Mouse (Mus musculus) midbrain, embryonic 13.5 days (tissue): Measurements from ENCODE around the gene Pam. TPM values are rescaled to one million over a fixed set of nuclear protein-coding genes. Genes with fewer than 3 reads are reported as not detected.

Experiments used
- ATAC-seq: fragments of 200-750 bp; cut with Nextera tagmentation; 2 replicates; pipeline ENCODE4 v1.8.0; 2017; ENCODE audit warnings: mild to moderate bottlenecking, moderate TSS enrichment, moderate library complexity
- H3K27ac ChIP-seq: fragments of 300-500 bp; sonication (generic); 2 replicates; pipeline ENCODE4 v1.5.1; 2015; ENCODE audit warnings: inconsistent platforms, mild to moderate bottlenecking, moderate library complexity
- H3K27me3 ChIP-seq: fragments of 300-500 bp; sonication (generic); 2 replicates; pipeline ENCODE4 v1.6.1; 2015; ENCODE audit warnings: mild to moderate bottlenecking, inconsistent platforms
- H3K36me3 ChIP-seq: fragments of 300-500 bp; sonication (generic); 2 replicates; pipeline ENCODE4 v1.6.1; 2015; ENCODE audit warnings: mild to moderate bottlenecking, inconsistent platforms
- H3K4me1 ChIP-seq: fragments of 300-500 bp; sonication (generic); replicated peaks from 2 replicates; pipeline ENCODE4 v1.6.1; 2015; ENCODE audit warnings: inconsistent platforms
- H3K4me2 ChIP-seq: fragments of 300-500 bp; sonication (generic); replicated peaks from 2 replicates; pipeline ENCODE4 v1.6.1; 2015; ENCODE audit warnings: moderate library complexity, mild to moderate bottlenecking, inconsistent platforms
- H3K4me3 ChIP-seq: fragments of 300-500 bp; sonication (generic); replicated peaks from 2 replicates; pipeline ENCODE4 v1.5.1; 2015; ENCODE audit warnings: mild to moderate bottlenecking, inconsistent platforms
- H3K9ac ChIP-seq: fragments of 300-500 bp; sonication (generic); replicated peaks from 2 replicates; pipeline ENCODE4 v1.6.1; 2015; ENCODE audit warnings: mild to moderate bottlenecking, inconsistent platforms
- H3K9me3 ChIP-seq: fragments of 300-500 bp; sonication (generic); 2 replicates; pipeline ENCODE4 v1.6.1; 2016; ENCODE audit warnings: mild to moderate bottlenecking, inconsistent platforms
- WGBS: fragments of 180-500 bp; shearing (Covaris S2); methylation state at CpG from one replicate; pipeline ENCODE4 v1.1.7; 2015; 5-methylcytosine and 5-hydroxymethylcytosine counted together
- polyA plus RNA-seq: library from polyadenylated mRNA; unstranded; fragments of >200 nt; fragmentation: Nextera tagmentation; extraction: Ambion mirVana; gene quantifications from 2 replicates; pipeline ENCODE4 v1.2.1, GENCODE M21; 2015

The Pam gene
- polyA plus RNA-seq, 1 experiment from 2014 or later = 37.6 TPM

DNA sequence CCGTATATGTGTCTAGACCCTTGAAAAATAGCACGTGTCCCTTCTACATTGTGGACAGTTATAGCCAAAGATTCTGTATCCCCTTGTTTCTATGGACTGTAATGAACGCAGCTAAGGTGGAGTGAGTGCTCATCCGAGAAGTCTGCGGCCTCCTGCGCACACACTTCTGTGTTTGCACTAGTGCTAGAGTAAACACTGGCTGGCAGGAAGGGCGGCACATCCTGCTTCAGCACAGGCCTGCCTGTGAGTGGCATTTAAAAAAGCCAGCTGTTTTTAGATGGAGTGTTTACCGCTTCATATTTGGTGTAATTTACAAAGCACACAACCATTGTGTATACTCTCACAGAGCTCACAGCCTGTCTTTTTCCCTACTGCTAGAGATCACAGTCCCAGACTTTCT lies 177.0 kb downstream of the Pam start:
- WGBS = 79% methylated on average over 8 of the region's 8 CpGs
- peak; percentile 70; the same call in 1 of the 2 replicates for ATAC-seq
- Histone ChIP-seq H3K4me3 (no peak overlapping the region), H3K27me3 (no peaks in the 10 kb centered on the region), H3K9me3 (no peaks in the 10 kb centered on the region), H3K9ac (no peak overlapping the region), H3K27ac (peak overlapping the region; percentile 56; the same call in 1 of the 2 replicates), H3K4me2 (no peak overlapping the region), H3K4me1 (peaks cover 13% of the 10 kb centered on the region; the same call in 1 of the 2 replicates), H3K36me3 (no peaks in the 10 kb centered on the region)

GRCm38 (mm10) chr1:97916971-97917234 lies 178.5 kb downstream of the Pam start:
- Histone ChIP-seq H3K9me3 (no peaks in the 10 kb centered on the region), H3K4me1 (peaks cover 13% of the 10 kb centered on the region; the same call in 1 of the 2 replicates), H3K27me3 (no peaks in the 10 kb centered on the region), H3K9ac (no peak overlapping the region), H3K27ac (peak overlapping the region; percentile 74), H3K4me2 (no peak overlapping the region), H3K36me3 (no peaks in the 10 kb centered on the region), H3K4me3 (no peak overlapping the region)
- 80% methylated on average over 2 of the region's 2 CpGs for WGBS
- ATAC-seq = peak; percentile 40; the same call in 1 of the 2 replicates

DNA sequence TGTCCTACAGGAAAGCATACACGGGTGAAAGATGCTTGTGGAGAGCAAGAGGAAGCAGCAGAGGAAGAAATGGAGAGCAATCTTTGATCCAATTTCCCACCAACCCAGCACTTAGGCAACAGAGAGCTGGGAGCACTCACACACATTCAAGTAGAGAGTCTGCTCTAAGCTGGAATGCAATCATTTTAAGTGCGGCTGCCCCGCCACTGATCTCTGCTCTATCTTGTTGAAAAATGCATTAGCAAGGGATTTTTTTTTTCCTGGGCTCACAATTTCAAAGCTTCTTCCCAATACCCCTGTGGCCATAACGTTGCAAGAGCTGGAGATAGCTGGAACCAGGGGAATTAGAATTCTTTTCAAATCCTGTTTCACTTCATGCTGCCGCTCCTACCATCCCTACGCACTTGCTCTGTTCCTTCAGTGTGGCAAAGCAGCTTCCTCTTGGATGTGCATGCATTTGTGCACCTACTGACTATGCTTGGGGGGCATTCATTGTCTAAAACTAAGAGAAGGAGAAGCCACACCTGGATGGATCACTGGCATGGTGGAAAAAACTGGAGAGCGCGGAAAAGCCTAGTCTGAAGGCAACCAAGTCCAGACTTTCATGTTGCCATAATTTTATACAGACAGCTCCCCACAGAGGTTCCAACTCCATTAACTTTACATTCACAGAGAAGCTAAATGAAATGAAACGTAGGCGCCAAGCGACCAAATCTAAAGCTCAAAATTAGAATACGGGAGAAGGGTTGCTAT lies 179.1 kb downstream of the Pam start:
- peak; percentile 59 for ATAC-seq
- H3K27me3 ChIP-seq = no peaks in the 10 kb centered on the region
- WGBS = 69% methylated on average over 12 of the region's 12 CpGs
- no peak overlapping the region for H3K9ac ChIP-seq
- H3K9me3 ChIP-seq = no peaks in the 10 kb centered on the region
- H3K36me3 ChIP-seq = no peaks in the 10 kb centered on the region
- peak overlapping the region; percentile 74 for H3K27ac ChIP-seq
- peaks cover 13% of the 10 kb centered on the region; the same call in 1 of the 2 replicates for H3K4me1 ChIP-seq
- peak overlapping the region; percentile 15; the same call in 1 of the 2 replicates for H3K4me2 ChIP-seq
- no peak overlapping the region for H3K4me3 ChIP-seq

- H3K9me3 ChIP-seq = no peaks in the 10 kb centered on the region
- WGBS = 90% methylated on average over 10 of the region's 10 CpGs
- peak overlapping the region; percentile 74 for H3K27ac ChIP-seq
- no peak overlapping the region for H3K4me2 ChIP-seq
- H3K27me3 ChIP-seq = no peaks in the 10 kb centered on the region
- peak; percentile 65; the same call in 1 of the 2 replicates for ATAC-seq
- peaks cover 13% of the 10 kb centered on the region; the same call in 1 of the 2 replicates for H3K4me1 ChIP-seq
- no peak overlapping the region for H3K4me3 ChIP-seq
- H3K36me3 ChIP-seq = no peaks in the 10 kb centered on the region
- no peak overlapping the region for H3K9ac ChIP-seq
These were observed 179.7 kb downstream of the Pam start for GRCm38 (mm10) chr1:97915726-97916125.

GRCm38 (mm10) chr1:97910874-97911273 lies 184.6 kb downstream of the Pam start:
- Histone ChIP-seq H3K4me1 (0 out of 2 replicates have a peak, but pooled peaks cover 3% of the 10 kb centered on the region), H3K36me3 (no peaks in the 10 kb centered on the region), H3K9me3 (no peaks in the 10 kb centered on the region), H3K9ac (no peak overlapping the region), H3K4me2 (no peak overlapping the region), H3K27ac (no peak overlapping the region), H3K27me3 (no peaks in the 10 kb centered on the region), H3K4me3 (no peak overlapping the region)
- no peak for ATAC-seq
- 90% methylated on average over 10 of the region's 10 CpGs for WGBS

- WGBS = 68% methylated on average over 5 of the region's 5 CpGs
- no peak overlapping the region for H3K9ac ChIP-seq
- H3K9me3 ChIP-seq = no peaks in the 10 kb centered on the region
- no peaks in the 10 kb centered on the region for H3K27me3 ChIP-seq
- no peaks in the 10 kb centered on the region for H3K36me3 ChIP-seq
- H3K27ac ChIP-seq = no peak overlapping the region
- no peak overlapping the region for H3K4me3 ChIP-seq
- no peak for ATAC-seq
- H3K4me2 ChIP-seq = no peak overlapping the region
- no peaks in the 10 kb centered on the region for H3K4me1 ChIP-seq
These were observed 185.9 kb downstream of the Pam start for GRCm38 (mm10) chr1:97909561-97909960.

- Histone ChIP-seq H3K36me3 (no peaks in the 10 kb centered on the region), H3K9ac (no peak overlapping the region), H3K27me3 (no peaks in the 10 kb centered on the region), H3K9me3 (no peaks in the 10 kb centered on the region), H3K4me2 (no peak overlapping the region), H3K27ac (no peak overlapping the region), H3K4me1 (no peaks in the 10 kb centered on the region), H3K4me3 (no peak overlapping the region)
- ATAC-seq = no peak
- 87% methylated on average over 4 of the region's 4 CpGs for WGBS
These were observed 186.7 kb downstream of the Pam start for GRCm38 (mm10) chr1:97908736-97909135.

- Histone ChIP-seq H3K4me1 (no peaks in the 10 kb centered on the region), H3K4me3 (no peak overlapping the region), H3K4me2 (no peak overlapping the region), H3K9me3 (no peaks in the 10 kb centered on the region), H3K27ac (no peak overlapping the region), H3K9ac (no peak overlapping the region), H3K36me3 (no peaks in the 10 kb centered on the region), H3K27me3 (no peaks in the 10 kb centered on the region)
- no peak for ATAC-seq
- 87% methylated on average over 7 of the region's 7 CpGs for WGBS
These were observed 191.5 kb downstream of the Pam start for GRCm38 (mm10) chr1:97903912-97904460.

GRCm38 (mm10) chr1:97902830-97903229 lies 192.6 kb downstream of the Pam start:
- no peak overlapping the region for H3K4me2 ChIP-seq
- H3K9ac ChIP-seq = no peak overlapping the region
- H3K36me3 ChIP-seq = no peaks in the 10 kb centered on the region
- ATAC-seq = no peak
- no peak overlapping the region for H3K4me3 ChIP-seq
- no peaks in the 10 kb centered on the region for H3K4me1 ChIP-seq
- no peaks in the 10 kb centered on the region for H3K27me3 ChIP-seq
- H3K27ac ChIP-seq = no peak overlapping the region
- 91% methylated on average over 7 of the region's 7 CpGs for WGBS
- H3K9me3 ChIP-seq = no peaks in the 10 kb centered on the region

- Histone ChIP-seq H3K27me3 (no peaks in the 10 kb centered on the region), H3K9me3 (no peaks in the 10 kb centered on the region), H3K4me1 (no peaks in the 10 kb centered on the region), H3K36me3 (no peaks in the 10 kb centered on the region), H3K27ac (no peak overlapping the region), H3K4me3 (no peak overlapping the region), H3K9ac (no peak overlapping the region), H3K4me2 (no peak overlapping the region)
- WGBS = 76% methylated on average over 7 of the region's 7 CpGs
- peak; percentile 55; the same call in 1 of the 2 replicates for ATAC-seq
These were observed 194.8 kb downstream of the Pam start for GRCm38 (mm10) chr1:97900559-97901153.

DNA sequence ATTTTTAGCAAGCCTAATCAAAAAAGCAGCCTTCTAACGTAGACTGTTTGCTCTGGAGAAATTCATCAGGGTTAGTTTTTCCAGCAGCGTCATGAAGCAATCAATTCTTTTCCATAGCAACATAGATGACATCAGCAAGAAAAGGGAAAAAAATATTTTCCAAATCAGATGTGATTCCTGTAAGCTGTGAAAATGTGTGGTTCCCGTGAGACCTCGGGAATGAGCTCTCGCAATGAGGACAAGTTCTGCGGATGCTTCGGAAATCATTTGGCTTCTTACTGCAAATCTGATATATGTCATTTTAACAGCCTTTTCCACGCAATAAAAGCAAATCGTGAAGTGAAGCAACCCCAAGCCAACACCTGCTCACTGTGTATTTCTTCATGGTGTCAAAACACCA lies 207.9 kb downstream of the Pam start:
- no peaks in the 10 kb centered on the region for H3K27me3 ChIP-seq
- no peak overlapping the region for H3K4me3 ChIP-seq
- H3K9me3 ChIP-seq = no peaks in the 10 kb centered on the region
- WGBS = 87% methylated on average over 9 of the region's 9 CpGs
- ATAC-seq = no peak
- H3K27ac ChIP-seq = no peak overlapping the region
- H3K9ac ChIP-seq = no peak overlapping the region
- H3K36me3 ChIP-seq = 0 out of 2 replicates have a peak, but pooled peaks cover 2% of the 10 kb centered on the region
- H3K4me2 ChIP-seq = no peak overlapping the region
- no peaks in the 10 kb centered on the region for H3K4me1 ChIP-seq

DNA sequence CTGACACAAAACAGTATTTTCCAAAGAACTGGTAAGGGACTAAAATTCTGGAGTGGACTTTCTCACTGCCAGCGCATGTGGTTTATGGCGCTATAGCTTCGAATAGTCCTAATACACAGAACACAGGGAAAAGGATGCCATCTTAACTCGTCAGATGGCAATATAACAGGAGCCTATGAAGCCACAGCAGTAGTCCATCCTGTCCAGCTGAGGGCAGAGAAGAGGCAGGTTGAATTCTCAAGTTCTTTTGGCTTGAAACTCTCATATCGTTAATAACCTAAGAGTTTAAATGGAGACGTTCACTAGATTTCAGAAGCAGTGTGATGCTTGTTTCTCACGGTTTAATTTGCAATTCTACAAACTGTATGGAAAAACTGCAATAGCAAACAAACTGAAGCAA lies 211.9 kb downstream of the Pam start:
- Histone ChIP-seq H3K4me1 (no peaks in the 10 kb centered on the region), H3K36me3 (0 out of 2 replicates have a peak, but pooled peaks cover 2% of the 10 kb centered on the region), H3K9ac (no peak overlapping the region), H3K9me3 (no peaks in the 10 kb centered on the region), H3K27me3 (no peaks in the 10 kb centered on the region), H3K27ac (no peak overlapping the region), H3K4me2 (no peak overlapping the region), H3K4me3 (no peak overlapping the region)
- ATAC-seq = no peak
- WGBS = 87% methylated on average over 7 of the region's 7 CpGs
